Mouse (Mus musculus) liver, embryonic 14.5 days (tissue): Measurements from ENCODE around the gene Chst8.

Experiments used
- CTCF ChIP-seq: IDR thresholded peaks from 2 replicates; pipeline ENCODE4 v1.5.1; 2016; ENCODE audit warnings: antibody characterized with exemption, low read depth, control low read depth
- EP300 ChIP-seq: IDR thresholded peaks from 2 replicates; pipeline ENCODE4 v1.6.1; 2016; ENCODE audit warnings: antibody characterized with exemption, low read depth

- TF ChIP-seq CTCF (no peak), EP300 (no peak)
These were observed 60.3 kb downstream of the Chst8 start for GRCm38 (mm10) chr7:34752151-34752762.
